Mouse (Mus musculus): ENCODE data around the gene Ppp1r3g. TPM values are rescaled to one million over a fixed set of nuclear protein-coding genes. Genes with fewer than 3 reads are reported as not detected.
A peak's percentile ranks its signal among the peaks of the same experiment; 100 is the strongest.

Gene Ppp1r3g
- total and polyA plus RNA-seq, 2 experiments from 2014 or later, result 0.53 to 1.2 TPM

DNA sequence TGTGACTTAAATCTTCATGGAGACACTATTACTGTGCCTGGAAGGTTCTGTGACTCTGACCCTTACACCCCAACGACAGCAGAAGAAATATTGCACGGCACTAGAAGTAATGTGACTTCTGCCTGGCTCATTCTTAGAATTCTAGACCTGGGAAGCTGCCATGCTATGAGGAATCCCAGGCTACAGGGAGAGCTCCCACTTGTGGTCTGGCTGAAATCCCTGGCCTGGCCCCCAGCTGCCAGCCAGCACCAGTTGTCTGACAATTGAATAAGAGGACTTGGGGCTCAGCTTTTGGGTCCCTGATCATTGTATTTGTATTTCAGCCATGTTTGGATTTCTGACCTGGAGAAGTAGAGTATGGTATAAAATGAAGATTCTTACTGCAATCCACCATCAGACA is 59.4 kb downstream of the Ppp1r3g start:
- H3K4me1 ChIP-seq (ENCODE audit: insufficient read depth), result 0 out of 2 replicates have a peak, but pooled peaks cover 6% of the 10 kb centered on the region
- H3K4me3 ChIP-seq (ENCODE audit: low read depth, low read length), result no peak overlapping the region
- no peaks in the 10 kb centered on the region for H3K9me3 ChIP-seq (ENCODE audit: low read length)
- ATAC-seq, result no peak
- H3K4me2 ChIP-seq (ENCODE audit: low read depth), result no peak overlapping the region
- TF ChIP-seq CTCF (IDR thresholded peaks at IDR 0.05; ENCODE audit: low read depth), result no peak
- 70% methylated on average over 2 of the region's 2 CpGs for WGBS
- no peak overlapping the region for H3K9ac ChIP-seq
- DNase-seq, result no peak
- no peak overlapping the region for H3K27ac ChIP-seq (ENCODE audit: low read depth, low read length)
- no peaks in the 10 kb centered on the region for H3K27me3 ChIP-seq (ENCODE audit: insufficient read depth, low read length)
- no peaks in the 10 kb centered on the region for H3K36me3 ChIP-seq (ENCODE audit: insufficient read depth)

DNA sequence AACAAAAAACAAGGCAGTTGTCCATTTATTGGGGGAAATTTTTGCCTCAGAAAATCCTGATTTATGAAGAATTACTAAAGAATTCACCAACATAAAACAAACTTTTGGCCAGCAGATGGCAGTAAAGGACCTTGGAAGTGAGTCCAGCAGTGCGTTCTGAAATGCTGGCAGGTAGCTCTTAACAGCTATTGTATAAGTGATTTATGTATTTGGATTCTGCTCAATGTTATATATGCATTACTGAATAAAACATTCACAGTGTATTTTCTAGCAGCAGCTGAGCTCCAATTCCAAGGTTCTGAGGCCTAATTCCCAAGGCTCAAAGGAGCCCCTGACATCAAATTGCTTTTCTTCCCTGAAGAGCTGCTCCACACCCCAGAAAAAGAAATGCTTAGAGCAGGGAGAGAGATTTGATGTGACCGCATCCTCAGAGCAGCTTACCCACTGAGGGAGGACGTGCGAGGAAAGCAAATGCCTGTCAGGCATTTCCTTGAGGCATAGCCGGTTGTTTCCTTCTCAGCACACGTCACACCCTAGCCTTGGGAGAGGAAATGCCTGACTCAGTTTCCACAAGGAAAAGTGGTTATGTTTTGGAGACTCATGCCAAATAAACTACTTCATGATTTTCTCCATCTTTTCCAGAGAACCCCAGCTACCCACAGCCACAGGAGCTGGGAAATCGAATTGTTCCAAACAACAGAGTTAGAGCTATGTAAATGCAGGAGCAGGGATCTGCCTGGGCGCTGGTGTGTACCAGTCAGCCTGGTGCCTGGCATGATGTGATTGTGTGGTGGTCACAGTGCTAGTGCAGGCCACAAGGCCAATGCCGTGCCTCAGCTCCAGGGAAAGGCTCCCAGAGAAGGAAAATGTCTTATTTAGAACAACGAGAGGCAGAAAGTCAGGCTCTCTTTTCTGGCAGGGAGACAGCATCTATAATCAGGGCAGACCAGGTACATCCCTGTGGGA is 61.0 kb downstream of the Ppp1r3g start:
- H3K4me3 ChIP-seq (ENCODE audit: low read depth, low read length), result no peak overlapping the region
- 0 out of 2 replicates have a peak, but pooled peaks cover 6% of the 10 kb centered on the region for H3K4me1 ChIP-seq (ENCODE audit: insufficient read depth)
- no peaks in the 10 kb centered on the region for H3K27me3 ChIP-seq (ENCODE audit: insufficient read depth, low read length)
- TF ChIP-seq CTCF (IDR thresholded peaks at IDR 0.05; ENCODE audit: low read depth), result peak; percentile 76
- WGBS, result 30% methylated on average over 10 of the region's 10 CpGs
- no peak overlapping the region for H3K4me2 ChIP-seq (ENCODE audit: low read depth)
- H3K9me3 ChIP-seq (ENCODE audit: low read length), result no peaks in the 10 kb centered on the region
- peak overlapping the region; percentile 65 for H3K27ac ChIP-seq (ENCODE audit: low read depth, low read length)
- no peak overlapping the region for H3K9ac ChIP-seq
- DNase-seq (peak; percentile 94), ATAC-seq (peak; percentile 87)
- H3K36me3 ChIP-seq (ENCODE audit: insufficient read depth), result no peaks in the 10 kb centered on the region

Other genes with a start within 250 kb of the Ppp1r3g start
- 2.8 TPM in 2 replicates for gene Rpp40, start 52.5 kb upstream of the Ppp1r3g start, total RNA-seq (2014; rRNA removed)
- gene Rpp40, start 52.5 kb upstream of the Ppp1r3g start, polyA plus RNA-seq (2015; fragmentation: Nextera tagmentation; extraction: Ambion mirVana), result 8.6 and 9.3 TPM in 2 replicates
- gene Fars2, start 158.6 kb downstream of the Ppp1r3g start, total RNA-seq (2014; rRNA removed), result 29.9 and 33.6 TPM in 2 replicates
- 35.5 and 39.4 TPM in 2 replicates for gene Fars2, start 158.6 kb downstream of the Ppp1r3g start, polyA plus RNA-seq (2015; fragmentation: Nextera tagmentation; extraction: Ambion mirVana)
- 16.7 and 19.5 TPM in 2 replicates for gene Lyrm4, start 158.7 kb downstream of the Ppp1r3g start, total RNA-seq (2014; rRNA removed)
- 58.0 and 66.7 TPM in 2 replicates for gene Lyrm4, start 158.7 kb downstream of the Ppp1r3g start, polyA plus RNA-seq (2015; fragmentation: Nextera tagmentation; extraction: Ambion mirVana)

All from forebrain, postnatal 0 days (tissue).